Mouse (Mus musculus) CH12.LX (cell line): Measurements from ENCODE around the gene Smim6. TPM values are rescaled to one million over a fixed set of nuclear protein-coding genes. Genes with fewer than 3 reads are reported as not detected.

ENCODE experiments used
- DNase-seq: peaks from one replicate; pipeline ENCODE4 v3.0.0-alpha.2; 2013; ENCODE audit errors: extremely low read depth
- H3K27ac ChIP-seq: 2 replicates; pipeline ENCODE4 v1.5.1; 2012; ENCODE audit warnings: low read depth, mild to moderate bottlenecking, control low read depth, moderate library complexity; ENCODE audit not compliant: insufficient read depth
- H3K27me3 ChIP-seq: replicated peaks from 2 replicates; pipeline ENCODE3; 2012; ENCODE audit warnings: inconsistent platforms
- H3K36me3 ChIP-seq, 2 experiments: replicated peaks in 1 of 2; 2 replicates each; pipeline versions ENCODE3 to v1.6.1; 2012; ENCODE audit warnings: inconsistent platforms in 1 of 2, low read length in 1 of 2, mild to moderate bottlenecking in 1 of 2, mixed read lengths in 1 of 2, moderate library complexity in 1 of 2; ENCODE audit not compliant: control insufficient read depth in 1 of 2, insufficient read depth in 1 of 2
- H3K4me1 ChIP-seq, 2 experiments: 2 replicates each; pipeline ENCODE4 v1.6.1; 2012; ENCODE audit warnings: inconsistent platforms in 1 of 2, moderate library complexity in 1 of 2; ENCODE audit not compliant: insufficient read depth in 2 of 2, control insufficient read depth in 1 of 2
- H3K4me2 ChIP-seq: 2 replicates; pipeline ENCODE4 v1.6.1; 2012; ENCODE audit warnings: low read depth, mild to moderate bottlenecking, control low read depth; ENCODE audit not compliant: poor library complexity, insufficient read depth, severe bottlenecking
- H3K4me3 ChIP-seq, 3 experiments: fragments of 150-350 bp in 1 of 3; sonication (generic) in 1 of 3; replicated peaks in 1 of 3; 2 replicates each; pipeline versions ENCODE3 to v1.5.1; 2011 to 2012; ENCODE audit warnings: low read depth in 2 of 3, low read length in 2 of 3, mild to moderate bottlenecking in 2 of 3, moderate library complexity in 2 of 3, control low read depth in 1 of 3, improper control_type of control experiment in 1 of 3, inconsistent platforms in 1 of 3, mixed read lengths in 1 of 3; ENCODE audit not compliant: poor library complexity in 1 of 3
- H3K79me2 ChIP-seq: replicated peaks from 2 replicates; pipeline ENCODE4 v1.6.1; 2012; ENCODE audit warnings: mild to moderate bottlenecking, moderate library complexity; ENCODE audit not compliant: control insufficient read depth, poor library complexity, insufficient read depth, severe bottlenecking; ENCODE audit errors: extremely low read depth
- H3K9ac ChIP-seq: 2 replicates; pipeline ENCODE4 v1.6.1; 2012; ENCODE audit warnings: low read depth, mild to moderate bottlenecking, control low read depth, moderate library complexity; ENCODE audit not compliant: insufficient read depth
- H3K9me3 ChIP-seq: replicated peaks from 2 replicates; pipeline ENCODE3; 2012; ENCODE audit warnings: low read length, inconsistent platforms, mixed read lengths
- CHD2 ChIP-seq: IDR thresholded peaks from 2 replicates; pipeline ENCODE4 v1.6.1; 2011; ENCODE audit warnings: low read length, improper control_type of control experiment
- CTCF ChIP-seq, 2 experiments: IDR thresholded peaks in 1 of 2; conservative IDR thresholded peaks in 1 of 2; 2 replicates each; pipeline ENCODE4 v1.5.1; 2011 to 2012; ENCODE audit warnings: low read depth in 2 of 2, low read length in 2 of 2, improper control_type of control experiment in 1 of 2, inconsistent platforms in 1 of 2, mild to moderate bottlenecking in 1 of 2, moderate library complexity in 1 of 2
- EP300 ChIP-seq: IDR thresholded peaks from 2 replicates; pipeline ENCODE4 v1.6.1; 2011; ENCODE audit warnings: low read length, improper control_type of control experiment
- ETS1 ChIP-seq: conservative IDR thresholded peaks from 2 replicates; pipeline ENCODE4 v1.6.1; 2012; ENCODE audit warnings: low read depth, mild to moderate bottlenecking, inconsistent platforms, low read length, improper control_type of control experiment, moderate library complexity
- GABPA ChIP-seq: IDR thresholded peaks from 2 replicates; pipeline ENCODE4 v1.6.1; 2012; ENCODE audit warnings: low read depth, low read length, improper control_type of control experiment, inconsistent platforms; ENCODE audit not compliant: insufficient replicate concordance
- HCFC1 ChIP-seq: IDR thresholded peaks from 2 replicates; pipeline ENCODE4 v1.6.1; 2012; ENCODE audit warnings: low read depth, mild to moderate bottlenecking, inconsistent platforms, low read length, improper control_type of control experiment
- IRF4 ChIP-seq: IDR thresholded peaks from 2 replicates; pipeline ENCODE4 v1.6.1; 2014; ENCODE audit warnings: low read depth, mild to moderate bottlenecking, inconsistent platforms, low read length, improper control_type of control experiment
- JUND ChIP-seq: conservative IDR thresholded peaks from 2 replicates; pipeline ENCODE4 v1.6.1; 2011; ENCODE audit warnings: low read depth, low read length, improper control_type of control experiment
- MAFK ChIP-seq: IDR thresholded peaks from 2 replicates; pipeline ENCODE4 v1.6.1; 2011; ENCODE audit warnings: low read length, improper control_type of control experiment; ENCODE audit not compliant: insufficient replicate concordance
- MXI1 ChIP-seq: IDR thresholded peaks from 2 replicates; pipeline ENCODE4 v1.6.1; 2011; ENCODE audit warnings: mild to moderate bottlenecking, low read depth, low read length, improper control_type of control experiment
- POLR2A ChIP-seq: IDR thresholded peaks from 2 replicates; pipeline ENCODE4 v1.6.1; 2011; ENCODE audit warnings: low read depth, mild to moderate bottlenecking, improper control_type of control experiment, low read length
- POLR2AphosphoS2 ChIP-seq: IDR thresholded peaks from 2 replicates; pipeline ENCODE4 v1.6.1; 2011; ENCODE audit warnings: low read depth, low read length, improper control_type of control experiment
- RAD21 ChIP-seq: IDR thresholded peaks from 2 replicates; pipeline ENCODE4 v1.6.1; 2011; ENCODE audit warnings: low read depth, mild to moderate bottlenecking, low read length, improper control_type of control experiment, moderate library complexity
- SMC3 ChIP-seq: IDR thresholded peaks from 2 replicates; pipeline ENCODE4 v1.6.1; 2011; ENCODE audit warnings: low read depth, low read length, improper control_type of control experiment
- TBP ChIP-seq: conservative IDR thresholded peaks from 2 replicates; pipeline ENCODE4 v1.6.1; 2011; ENCODE audit warnings: low read depth, low read length, improper control_type of control experiment
- TCF12 ChIP-seq: IDR thresholded peaks from 2 replicates; pipeline ENCODE4 v1.6.1; 2014; ENCODE audit warnings: low read depth, mild to moderate bottlenecking, inconsistent platforms, low read length, improper control_type of control experiment
- UBTF ChIP-seq: IDR thresholded peaks from 2 replicates; pipeline ENCODE4 v1.6.1; 2012; ENCODE audit warnings: low read depth, mild to moderate bottlenecking, inconsistent platforms, low read length, improper control_type of control experiment, moderate library complexity
- USF1 ChIP-seq: IDR thresholded peaks from 2 replicates; pipeline ENCODE4 v1.6.1; 2014; ENCODE audit warnings: low read depth, mild to moderate bottlenecking, inconsistent platforms, low read length, improper control_type of control experiment
- USF2 ChIP-seq: conservative IDR thresholded peaks from 2 replicates; pipeline ENCODE4 v1.6.1; 2011; ENCODE audit warnings: low read depth, low read length, improper control_type of control experiment
- ZNF384 ChIP-seq: IDR thresholded peaks from 2 replicates; pipeline ENCODE4 v1.6.1; 2012; ENCODE audit warnings: low read depth, low read length, improper control_type of control experiment, inconsistent platforms
- dilution Hi-C: fragments of 300-500 bp; cut with MboI; formaldehyde crosslinking; loops from 2 replicates; pipeline ENCODE4 v1.14.3; 2020; ENCODE audit warnings: low sequenced_read_pairs; ENCODE audit not compliant: extremely low pct_unique_long_range_greater_than_20kb, extremely low pct_ligation_motif_present
- in situ Hi-C: fragments of 300-500 bp; cut with MboI; formaldehyde crosslinking; loops from 3 replicates; pipeline ENCODE4 v1.14.3; 2019; ENCODE audit warnings: low sequenced_read_pairs, low pct_ligation_motif_present, low pct_unique_long_range_greater_than_20kb, mixed read lengths
- polyA plus RNA-seq: library from polyadenylated mRNA; unstranded; fragments of >175 nt; gene quantifications from 2 replicates; pipeline ENCODE4 v1.2.1, GENCODE M21; 2012; ENCODE audit warnings: low read depth; ENCODE audit not compliant: insufficient read length
- total RNA-seq, 2 experiments: library from RNA; depleted of rRNA; stranded (reverse); fragments of 300-350 nt in 1 of 2; fragments of >200 nt in 1 of 2; gene quantifications; 2 replicates each; pipeline ENCODE4 v1.2.3; 2012 to 2014

Gene Smim6
- total and polyA plus RNA-seq, 3 experiments: 0.21 to 0.56 TPM; not detected in 1

DNA sequence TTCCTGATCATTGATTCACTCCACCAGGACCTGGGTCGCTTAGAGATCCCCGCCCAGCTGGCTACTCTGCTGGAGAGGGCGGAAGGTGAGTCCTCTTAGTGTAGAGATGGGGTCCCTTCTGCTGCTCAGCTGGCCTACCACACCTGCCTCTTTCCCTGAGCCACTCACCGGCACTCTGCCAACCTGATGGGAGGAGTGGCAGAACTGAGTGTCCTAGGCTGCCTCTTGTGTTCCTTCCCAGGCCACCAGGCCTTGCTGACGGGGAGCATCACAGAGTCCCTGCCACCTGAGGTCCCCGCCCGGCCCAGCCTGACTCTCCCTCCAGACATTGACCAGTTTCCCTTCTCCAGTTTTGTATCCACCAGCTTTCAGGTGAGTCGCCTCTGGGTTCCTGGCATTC is 33.7 kb upstream of the Smim6 start:
- Histone ChIP-seq H3K9ac (no peak overlapping the region), H3K27me3 (peaks cover 8% of the 10 kb centered on the region), H3K4me2 (no peak overlapping the region), H3K79me2 (no peaks in the 10 kb centered on the region), H3K36me3 (no peaks in the 10 kb centered on the region), H3K27ac (no peak overlapping the region), H3K4me3 (no peak overlapping the region), H3K4me1 (peaks cover 5 to 20% of the 10 kb centered on the region in 2 experiments; a peak in 3 of 4 replicates), H3K9me3 (no peaks in the 10 kb centered on the region)
- dilution Hi-C loops (no loop called here), in situ Hi-C loops (no loop called here)
- no peak for DNase-seq
- no peak for TF ChIP-seq TBP
- no peak for TF ChIP-seq POLR2AphosphoS2
- no peak for TF ChIP-seq USF2
- TF ChIP-seq MXI1: no peak
- no peak for TF ChIP-seq GABPA
- TF ChIP-seq ETS1: no peak
- TF ChIP-seq MAFK: no peak
- TF ChIP-seq IRF4: no peak
- no peak for TF ChIP-seq TCF12
- no peak for TF ChIP-seq CHD2
- TF ChIP-seq HCFC1: no peak
- TF ChIP-seq RAD21: no peak
- no peak for TF ChIP-seq ZNF384
- no peak for TF ChIP-seq UBTF
- TF ChIP-seq USF1: no peak
- TF ChIP-seq SMC3: no peak
- TF ChIP-seq POLR2A: no peak

DNA sequence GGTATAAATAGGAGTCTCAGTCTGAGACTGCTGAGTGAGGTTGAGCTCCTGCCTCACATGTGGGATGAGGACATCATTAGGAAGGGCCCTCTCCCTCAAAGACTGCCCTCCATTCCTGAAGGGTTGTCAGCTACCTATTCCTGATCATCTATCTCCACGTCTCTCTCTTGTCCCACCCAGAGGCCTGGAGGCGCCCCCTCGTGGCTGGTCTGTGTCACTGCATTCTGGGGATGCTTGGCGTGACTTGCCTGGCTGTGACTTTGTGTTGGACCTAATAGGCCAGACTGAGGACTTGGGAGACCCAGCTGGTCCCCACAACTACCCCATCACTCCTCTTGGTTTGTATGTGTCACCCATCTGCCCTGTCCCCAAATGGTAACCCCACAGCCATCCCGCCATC is 30.8 kb upstream of the Smim6 start:
- Histone ChIP-seq H3K4me3 (no peak overlapping the region), H3K27ac (no peak overlapping the region), H3K9me3 (no peaks in the 10 kb centered on the region), H3K9ac (no peak overlapping the region), H3K4me2 (no peak overlapping the region), H3K4me1 (peaks cover 0 to 8% of the 10 kb centered on the region in 2 experiments; a peak in 2 of 4 replicates), H3K36me3 (no peaks in the 10 kb centered on the region), H3K27me3 (peaks cover 18% of the 10 kb centered on the region), H3K79me2 (no peaks in the 10 kb centered on the region)
- in situ Hi-C loops: no loop called here
- peak; percentile 59 for DNase-seq
- TF ChIP-seq SMC3 (peak; percentile 89), UBTF (no peak), USF1 (no peak), RAD21 (peak; percentile 75), EP300 (no peak), CTCF (conservative IDR thresholded peaks at IDR 0.05 in 1 of 2, IDR thresholded peaks at IDR 0.05 in 1 of 2; ENCODE audit: low read depth in 2 of 2, low read length in 2 of 2) (peak; percentile 94 to 98), TCF12 (peak; percentile 18; the same call in 1 of the 2 replicates), JUND (no peak)
- dilution Hi-C loops: no loop called here
